Mouse (Mus musculus) frontal cortex, postnatal 36 days (tissue): ENCODE measurements around the gene Naa35.

Source experiments
- DNase-seq, 2 experiments: peaks; one replicate each; pipeline ENCODE4 v3.0.0; 2022; ENCODE audit warnings: low spot score in 2 of 2

Gene Naa35

GRCm38 (mm10) chr13:59584947-59585647 lies at the start of gene Naa35, which contains the start of gene Agtpbp1:
Gene Naa35 (plus strand): TSS chr13:59585259.
Gene Agtpbp1 (minus strand): TSS chr13:59585227.
- peak; percentile 99 for DNase-seq

GRCm38 (mm10) chr13:59535746-59536145 lies 49.3 kb upstream of the Naa35 start:
- DNase-seq = no peak

GRCm38 (mm10) chr13:59536631-59537030 lies 48.4 kb upstream of the Naa35 start:
- no peak for DNase-seq

- no peak for DNase-seq
Measured at GRCm38 (mm10) chr13:59538661-59539060, 46.4 kb upstream of the Naa35 start.

GRCm38 (mm10) chr13:59540030-59540429 lies 45.0 kb upstream of the Naa35 start:
- no peak for DNase-seq

DNA sequence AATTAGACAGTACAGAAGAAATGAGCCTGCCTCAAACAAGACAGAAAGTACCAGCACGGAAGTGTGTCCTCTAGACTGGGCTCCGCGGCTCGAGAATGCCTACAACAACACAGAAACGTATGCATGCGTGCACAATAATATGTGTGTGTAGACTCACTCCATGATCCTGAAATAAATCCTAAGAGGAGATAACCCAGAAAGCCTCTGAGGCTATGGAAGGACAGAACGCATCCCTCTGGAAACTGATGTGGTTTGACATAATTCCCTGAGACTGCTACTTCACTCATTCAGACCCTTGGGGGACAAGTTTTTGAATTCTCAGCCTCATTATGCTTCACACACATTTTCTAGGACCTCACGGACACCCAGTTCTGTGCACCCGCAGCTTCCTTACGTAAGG lies 42.6 kb upstream of the Naa35 start:
- no peak for DNase-seq

- no peak for DNase-seq
Measured at GRCm38 (mm10) chr13:59547091-59547490, 38.0 kb upstream of the Naa35 start.

DNA sequence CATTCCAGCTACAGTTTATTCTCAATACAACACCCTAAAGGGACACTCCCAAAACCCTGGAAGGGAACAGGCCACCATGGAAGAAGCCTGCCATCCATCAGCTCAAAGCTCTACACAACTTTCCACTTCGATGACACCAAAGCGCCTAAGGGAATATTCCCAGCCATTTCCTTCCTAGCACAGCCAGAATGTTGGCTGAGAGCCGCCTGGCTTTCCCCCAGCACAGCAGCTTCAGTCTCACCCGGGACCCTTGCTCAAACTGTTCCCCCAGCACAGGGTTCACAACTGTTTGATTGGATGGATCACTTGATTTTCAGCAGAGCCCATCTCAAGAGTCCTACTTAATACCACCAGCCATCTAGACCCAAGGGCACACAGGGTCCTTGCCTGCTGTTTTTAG lies 37.3 kb upstream of the Naa35 start:
- DNase-seq = no peak

- DNase-seq = no peak
Measured at GRCm38 (mm10) chr13:59549318-59549798, 35.7 kb upstream of the Naa35 start.

GRCm38 (mm10) chr13:59552286-59552685 lies 32.8 kb upstream of the Naa35 start:
- no peak for DNase-seq

GRCm38 (mm10) chr13:59552751-59553150 lies 32.3 kb upstream of the Naa35 start:
- DNase-seq = no peak

DNA sequence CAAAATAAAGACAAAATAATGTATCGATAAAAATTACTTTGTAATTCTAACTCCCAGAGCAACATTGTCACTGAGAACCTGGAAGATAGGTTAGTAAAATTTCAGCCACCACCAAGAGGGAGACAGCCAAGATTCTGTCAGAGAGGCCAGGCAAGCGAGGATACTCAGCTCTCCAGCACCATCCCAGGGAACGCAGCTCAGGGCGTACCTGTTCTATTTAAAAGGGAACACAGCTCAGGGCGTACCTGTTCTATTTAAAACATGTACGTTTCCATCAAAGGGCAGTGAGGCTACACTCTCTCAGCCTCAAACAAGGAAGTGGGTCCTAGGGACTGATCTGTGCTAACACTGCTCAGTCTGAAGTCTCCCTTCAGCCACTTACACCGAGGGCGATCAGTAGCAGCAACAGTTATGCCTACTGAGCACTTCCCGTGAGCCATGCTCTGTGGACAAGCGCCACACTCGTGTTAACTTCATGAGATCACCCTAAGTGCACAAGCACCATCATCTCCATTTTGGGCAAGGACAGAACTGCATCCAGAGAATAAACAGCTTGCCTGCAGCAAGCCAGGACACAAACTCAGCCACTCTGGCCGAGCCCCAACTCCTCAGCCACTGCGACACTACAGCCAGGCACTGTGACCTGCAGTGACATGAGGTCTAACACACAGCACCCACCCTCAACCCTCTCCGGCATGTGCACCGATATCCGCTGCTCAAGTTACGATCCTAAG lies 30.1 kb upstream of the Naa35 start:
- DNase-seq = no peak

DNA sequence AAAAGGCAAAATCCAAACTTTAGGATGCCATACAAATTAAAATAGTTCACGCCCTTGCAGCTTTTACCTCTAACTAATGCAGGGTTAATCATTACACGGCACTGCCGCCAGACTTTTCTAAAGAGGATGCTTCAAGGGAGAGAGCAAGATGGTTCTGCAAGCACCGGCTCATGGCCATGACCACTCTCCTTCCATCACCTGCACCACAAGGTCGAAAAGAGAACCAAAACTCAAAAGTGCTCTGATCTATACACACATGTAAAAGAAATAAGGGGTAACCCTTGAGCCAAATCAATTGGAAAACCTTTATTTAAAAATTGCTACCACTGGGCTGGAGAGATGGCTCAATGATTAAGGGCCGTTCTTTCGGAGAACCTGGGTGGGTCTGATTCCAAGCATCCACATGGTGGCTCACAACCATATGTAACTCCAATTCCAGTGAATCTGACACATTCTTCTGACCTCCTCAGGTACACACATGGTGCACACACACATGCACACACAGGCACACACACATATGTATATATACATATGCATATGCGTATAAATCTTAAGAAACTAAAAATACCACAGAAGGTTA lies 29.4 kb upstream of the Naa35 start:
- no peak for DNase-seq

DNA sequence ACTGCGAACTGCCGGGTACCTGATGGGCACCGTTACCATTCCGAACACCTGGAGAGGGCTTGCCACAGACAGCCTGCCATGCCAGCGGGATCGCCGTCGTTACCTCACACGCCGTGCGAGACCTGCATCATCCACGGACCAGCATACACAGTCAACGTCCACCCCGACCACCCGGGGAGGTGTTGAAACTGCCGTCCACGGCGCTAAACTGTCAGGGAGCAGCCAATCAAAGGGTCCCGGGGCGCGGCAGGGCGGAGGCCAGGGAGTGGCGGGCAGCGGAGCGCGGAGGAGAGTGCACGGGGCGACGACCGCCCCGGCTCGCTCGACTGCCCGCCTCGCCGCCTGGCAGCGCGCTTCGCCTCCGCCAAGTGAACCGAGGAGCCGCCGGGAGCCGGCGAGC lies 28.4 kb upstream of the Naa35 start:
- DNase-seq = peak; percentile 37 to 41

DNA sequence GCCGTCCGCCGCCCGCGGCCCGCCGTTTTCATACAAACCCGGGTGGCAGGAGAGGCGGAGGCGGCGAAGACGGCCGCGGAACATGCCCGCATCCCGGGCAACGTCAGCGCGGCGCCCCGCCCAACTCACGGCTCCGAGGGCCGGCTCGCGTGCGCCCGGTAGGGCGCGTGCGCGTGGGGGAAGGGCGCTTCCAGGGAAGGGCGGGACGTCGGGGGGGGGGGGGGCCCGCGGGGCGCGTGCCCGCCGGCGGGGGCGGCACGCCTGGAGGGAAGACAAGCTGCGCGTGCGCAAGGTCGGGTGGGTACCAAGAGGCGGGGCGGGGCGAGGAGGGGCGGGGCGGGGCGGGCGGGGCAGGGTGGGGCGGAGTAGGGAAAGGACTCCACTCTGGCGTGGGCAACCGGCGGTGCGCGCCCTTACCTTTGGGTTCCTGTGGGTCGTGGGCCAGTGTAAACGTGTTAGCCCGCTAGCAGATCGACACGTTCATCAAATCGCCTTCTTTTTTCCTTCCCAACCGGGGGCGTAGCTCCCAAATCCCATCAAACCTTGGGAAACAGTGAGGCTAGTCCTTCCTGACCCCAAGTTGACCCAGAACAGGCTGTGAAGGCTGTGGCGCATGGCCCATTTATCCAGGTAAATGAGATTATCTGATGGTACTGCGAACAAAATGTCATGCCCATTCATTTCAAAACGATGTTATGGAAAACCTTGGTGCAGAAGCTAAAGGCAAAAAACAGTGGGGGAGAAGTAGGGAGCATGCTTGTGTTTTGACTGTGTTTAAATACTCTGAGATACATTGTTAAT lies 27.7 kb upstream of the Naa35 start:
- DNase-seq = peak; percentile 81 to 87

DNA sequence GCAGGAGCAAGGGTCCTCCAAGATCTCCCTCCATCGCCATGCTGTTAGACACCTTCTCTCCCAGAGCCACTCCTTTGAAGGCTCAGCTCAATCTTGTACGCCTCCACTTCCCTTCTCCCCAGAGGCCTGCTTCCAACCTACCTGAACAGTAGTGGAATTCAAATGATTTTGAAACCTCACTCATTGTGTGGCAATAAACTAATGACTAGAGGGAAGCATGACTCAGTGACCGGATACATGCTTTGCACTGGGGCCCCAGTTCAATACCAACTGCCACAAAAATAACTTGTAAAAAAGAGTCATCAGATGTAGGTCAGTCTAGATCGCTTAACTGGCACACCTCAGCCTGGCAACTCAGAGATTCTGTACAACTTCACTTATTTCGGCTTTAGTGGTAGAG lies 26.3 kb upstream of the Naa35 start:
- no peak for DNase-seq

GRCm38 (mm10) chr13:59562471-59562870 lies 22.6 kb upstream of the Naa35 start:
- DNase-seq = no peak

DNA sequence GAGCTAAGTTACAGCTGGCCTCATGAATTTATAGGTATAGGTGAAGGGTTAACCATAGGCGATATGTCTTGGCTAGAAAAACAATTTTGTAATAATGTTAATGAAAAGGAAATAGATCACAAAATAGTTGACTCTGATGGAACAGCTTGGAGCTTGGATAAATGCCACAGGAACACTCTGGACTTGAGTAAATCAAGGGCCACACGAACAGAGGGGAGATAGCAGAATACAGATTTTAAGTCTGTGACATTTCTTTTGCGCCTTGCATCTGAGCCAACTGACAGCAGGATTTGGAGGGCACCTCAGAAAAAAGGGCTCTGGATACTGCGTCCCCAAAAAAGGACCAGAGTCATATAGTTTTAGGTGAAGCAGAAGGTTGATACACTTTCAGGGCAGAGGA lies 20.6 kb upstream of the Naa35 start:
- DNase-seq = no peak

DNA sequence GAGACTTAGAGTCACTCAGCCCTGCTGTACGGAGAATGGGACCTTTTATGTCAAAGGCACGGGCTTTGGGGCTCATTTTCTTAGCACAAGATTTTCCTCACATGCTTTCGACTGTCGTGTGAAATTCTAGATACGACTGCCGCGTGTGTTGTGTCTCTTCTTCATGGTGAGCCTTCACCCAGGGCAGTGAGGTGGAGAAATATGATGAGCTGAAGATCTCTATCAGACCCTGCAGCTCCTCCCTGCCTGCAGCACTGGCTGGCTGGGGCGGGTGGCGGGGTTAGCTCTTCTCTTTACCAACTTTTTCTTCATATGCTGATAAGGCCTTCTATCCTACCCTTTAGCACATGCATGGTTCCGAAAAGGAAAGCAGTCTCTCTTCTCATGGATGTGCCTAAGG lies 20.1 kb upstream of the Naa35 start:
- DNase-seq = no peak

- peak in 1 of 2 experiments; percentile 28 for DNase-seq
Measured at GRCm38 (mm10) chr13:59565945-59566520, 19.0 kb upstream of the Naa35 start.

GRCm38 (mm10) chr13:59571107-59571506 lies 14.0 kb upstream of the Naa35 start:
- no peak for DNase-seq

GRCm38 (mm10) chr13:59572549-59572948 lies 12.5 kb upstream of the Naa35 start:
- DNase-seq = peak; percentile 53 to 74
